Mouse (Mus musculus) midbrain, embryonic 13.5 days (tissue): Measurements from ENCODE around the gene S100b. TPM values are rescaled to one million over a fixed set of nuclear protein-coding genes. Genes with fewer than 3 reads are reported as not detected.
A peak's percentile ranks its signal among the peaks of the same experiment; 100 is the strongest.

Experiments used
- microRNA counts: library from miRNA; unstranded; fragments of <30 nt; microRNA quantifications from one replicate; lab custom pipeline; 2016
- microRNA-seq: library from miRNA; unstranded; fragments of <30 nt; microRNA quantifications from one replicate; pipeline ENCODE4, GENCODE M21; 2016
- polyA plus RNA-seq: library from polyadenylated mRNA; unstranded; fragments of >200 nt; fragmentation: Nextera tagmentation; extraction: Ambion mirVana; gene quantifications from 2 replicates; pipeline ENCODE4 v1.2.1, GENCODE M21; 2015

Gene S100b
- polyA plus RNA-seq, 1 experiment from 2014 or later: 0.31 TPM

MicroRNA genes within 50 kb of the gene (microRNA counts, 519-probe panel; counts per million panel counts)
- microRNA mmu-miR-678 (lab: Ali Mortazavi, UCI): 110 counts per million, percentile 56 among the panel's probes with 10 or more counts

Small RNA genes within 50 kb of the gene (microRNA-seq; reads per million reads assigned to microRNA genes)
- not detected for gene Mir678

Other genes starting within 250 kb of the S100b start
- 14.1 and 14.9 TPM in 2 replicates for gene Zfp280b, start 221.2 kb upstream of the S100b start, polyA plus RNA-seq
- gene Slc5a4b, start 142.9 kb upstream of the S100b start, polyA plus RNA-seq: not detected in 2 replicates
- 0.09 and 0.13 TPM in 2 replicates for gene Slc5a4a, start 106.4 kb upstream of the S100b start, polyA plus RNA-seq
- 270 and 275 TPM in 2 replicates for gene Prmt2, start 16.0 kb upstream of the S100b start, polyA plus RNA-seq
- 14.4 and 14.6 TPM in 2 replicates for gene Dip2a, start 91.4 kb downstream of the S100b start, polyA plus RNA-seq
- not detected in 2 replicates for gene AC141477.1, start 186.6 kb downstream of the S100b start, polyA plus RNA-seq
- gene Pcnt, start 188.9 kb downstream of the S100b start, polyA plus RNA-seq: 9.7 and 11.4 TPM in 2 replicates
- not detected in 2 replicates for gene 2610028H24Rik, start 195.2 kb downstream of the S100b start, polyA plus RNA-seq
- 75.1 and 75.6 TPM in 2 replicates for gene Mcm3ap, start 215.1 kb downstream of the S100b start, polyA plus RNA-seq
- 7.8 and 8.1 TPM in 2 replicates for gene Ybey, start 215.3 kb downstream of the S100b start, polyA plus RNA-seq